Mouse (Mus musculus) Patski (cell line): ENCODE data around the gene Hnrnpr. TPM values are rescaled to one million over a fixed set of nuclear protein-coding genes. Genes with fewer than 3 reads are reported as not detected.

Source experiments
- ATAC-seq: fragments of 100-300 bp; one replicate; pipeline ENCODE4 v1.8.0; 2021
- CTCF ChIA-PET: fragments of 350-600 bp; sonication (Branson Sonifier 250); formaldehyde crosslinking; loops from one replicate; lab custom pipeline; 2022; ENCODE audit warnings: inconsistent platforms; lab: Charles Lee
- POLR2A ChIA-PET: fragments of 350-600 bp; sonication (Branson Sonifier 250); formaldehyde crosslinking; loops from one replicate; lab custom pipeline; 2022; ENCODE audit warnings: antibody characterized with exemption, inconsistent platforms; lab: Charles Lee
- DNase-seq: peaks from one replicate; pipeline ENCODE4 v3.0.0-alpha.2; 2011; ENCODE audit warnings: low read depth, low spot score
- H3K27me3 ChIP-seq: fragments of 371-371 bp; one replicate; pipeline ENCODE4 v1.5.1; 2021
- CTCF ChIP-seq: fragments of 100-300 bp; IDR thresholded peaks from one replicate; pipeline ENCODE4 v1.5.1; 2021
- in situ Hi-C: fragments of 300-500 bp; cut with MboI; formaldehyde crosslinking; loops from 3 replicates; pipeline ENCODE4 v1.11.1; 2018; ENCODE audit warnings: low pct_unique_long_range_greater_than_20kb, mixed read lengths
- polyA plus RNA-seq: library from polyadenylated mRNA; unstranded; gene quantifications from one replicate; pipeline ENCODE4 v1.2.3, GENCODE M21; 2021

The Hnrnpr gene
- polyA plus RNA-seq, 1 experiment from 2014 or later = 70.2 TPM

- ATAC-seq = no peak
- ChIA-PET CTCF (no interaction called here), POLR2A (no interaction called here)
- no peak for DNase-seq
- TF ChIP-seq CTCF = no peak
- in situ Hi-C loops = no loop called here
- no peaks in the 10 kb centered on the region for H3K27me3 ChIP-seq
These were observed 76.5 kb downstream of the Hnrnpr start for GRCm38 (mm10) chr4:136387261-136387660.

GRCm38 (mm10) chr4:136401806-136402205, 91.1 kb downstream of the Hnrnpr start:
- ChIA-PET POLR2A (interaction anchor here (0.6 kb wide), 1 partner anchor 25 kb away, joined by 3 read pairs; no protein-coding TSS in a partner anchor), CTCF (no interaction called here)
- no peak for DNase-seq
- ATAC-seq = no peak
- TF ChIP-seq CTCF = no peak
- in situ Hi-C loops = no loop called here
- no peaks in the 10 kb centered on the region for H3K27me3 ChIP-seq

GRCm38 (mm10) chr4:136407831-136408230, 97.1 kb downstream of the Hnrnpr start:
- DNase-seq (no peak), ATAC-seq (no peak)
- ChIA-PET POLR2A (no interaction called here), CTCF (no interaction called here)
- H3K27me3 ChIP-seq = no peaks in the 10 kb centered on the region
- TF ChIP-seq CTCF = no peak
- in situ Hi-C loops = no loop called here

Other genes starting within 250 kb of the Hnrnpr start
- gene Id3, start 167.4 kb upstream of the Hnrnpr start, polyA plus RNA-seq = 175 TPM
- 1.1 TPM for gene E2f2, start 138.5 kb upstream of the Hnrnpr start, polyA plus RNA-seq
- 5.5 TPM for gene Asap3, start 104.6 kb upstream of the Hnrnpr start, polyA plus RNA-seq
- gene Tcea3, start 63.2 kb upstream of the Hnrnpr start, polyA plus RNA-seq = 0.15 TPM
- 13.0 TPM for gene Zfp46, start 26.3 kb upstream of the Hnrnpr start, polyA plus RNA-seq
- 0.05 TPM for gene Htr1d, start 112.6 kb downstream of the Hnrnpr start, polyA plus RNA-seq
- 0.28 TPM for gene 6030445D17Rik, start 151.3 kb downstream of the Hnrnpr start, polyA plus RNA-seq
- gene Luzp1, start 158.8 kb downstream of the Hnrnpr start, polyA plus RNA-seq = 26.8 TPM